Mouse (Mus musculus): ENCODE measurements around the gene Hoxd11. TPM values are rescaled to one million over a fixed set of nuclear protein-coding genes. Genes with fewer than 3 reads are reported as not detected.

Hoxd11 gene
- polyA plus RNA-seq, 1 experiment, result not detected

GRCm38 (mm10) chr2:74696442-74697335, 17.3 kb downstream of the Hoxd11 start:
- peaks cover 5% of the 10 kb centered on the region; the same call in 1 of the 2 replicates for H3K9me3 ChIP-seq (ENCODE audit: control insufficient read depth, low read length)
- 0 out of 2 replicates have a peak, but pooled peaks cover 2% of the 10 kb centered on the region for H3K4me1 ChIP-seq (ENCODE audit: control insufficient read depth)
- H3K4me3 ChIP-seq (replicated peaks), result no peak overlapping the region
- TF ChIP-seq TAL1 (IDR thresholded peaks at IDR 0.05; ENCODE audit: low read length) (no peak), GATA1 (IDR thresholded peaks at IDR 0.05; ENCODE audit: low read length) (no peak)
- no peaks in the 10 kb centered on the region for H3K36me3 ChIP-seq (ENCODE audit: control insufficient read depth)
- peaks cover 100% of the 10 kb centered on the region for H3K27me3 ChIP-seq (ENCODE audit: control insufficient read depth)

GRCm38 (mm10) chr2:74697567-74698121, 18.3 kb downstream of the Hoxd11 start, which contains the start of gene Hoxd9:
Gene Hoxd9, plus strand, starts transcription at chr2:74697727.
- Histone ChIP-seq H3K27me3 (ENCODE audit: control insufficient read depth) (peaks cover 100% of the 10 kb centered on the region), H3K36me3 (ENCODE audit: control insufficient read depth) (no peaks in the 10 kb centered on the region), H3K4me3 (replicated peaks) (no peak within 1 kb of the TSS), H3K4me1 (ENCODE audit: control insufficient read depth) (0 out of 2 replicates have a peak, but pooled peaks cover 2% of the 10 kb centered on the region), H3K9me3 (ENCODE audit: control insufficient read depth, low read length) (peaks cover 5% of the 10 kb centered on the region; the same call in 1 of the 2 replicates)
- TF ChIP-seq GATA1 (IDR thresholded peaks at IDR 0.05; ENCODE audit: low read length) (no peak), TAL1 (IDR thresholded peaks at IDR 0.05; ENCODE audit: low read length) (no peak)

GRCm38 (mm10) chr2:74698201-74699052, 19.1 kb downstream of the Hoxd11 start:
- Histone ChIP-seq H3K27me3 (ENCODE audit: control insufficient read depth) (peaks cover 100% of the 10 kb centered on the region), H3K4me3 (replicated peaks) (no peak overlapping the region)
- no peak for TF ChIP-seq TAL1 (IDR thresholded peaks at IDR 0.05; ENCODE audit: low read length)

GRCm38 (mm10) chr2:74699053-74699430, 19.7 kb downstream of the Hoxd11 start:
- no peak for TF ChIP-seq GATA1 (IDR thresholded peaks at IDR 0.05; ENCODE audit: low read length)
- TF ChIP-seq TAL1 (IDR thresholded peaks at IDR 0.05; ENCODE audit: low read length), result no peak
- Histone ChIP-seq H3K27me3 (ENCODE audit: control insufficient read depth) (peaks cover 100% of the 10 kb centered on the region), H3K36me3 (ENCODE audit: control insufficient read depth) (no peaks in the 10 kb centered on the region), H3K9me3 (ENCODE audit: control insufficient read depth, low read length) (peaks cover 5% of the 10 kb centered on the region; the same call in 1 of the 2 replicates), H3K4me3 (replicated peaks) (no peak overlapping the region), H3K4me1 (ENCODE audit: control insufficient read depth) (0 out of 2 replicates have a peak, but pooled peaks cover 2% of the 10 kb centered on the region)

More at GRCm38 (mm10) chr2:74698201-74699052, 19.1 kb downstream of the Hoxd11 start:
- no peaks in the 10 kb centered on the region for H3K36me3 ChIP-seq (ENCODE audit: control insufficient read depth)
- 0 out of 2 replicates have a peak, but pooled peaks cover 2% of the 10 kb centered on the region for H3K4me1 ChIP-seq (ENCODE audit: control insufficient read depth)
- peaks cover 5% of the 10 kb centered on the region; the same call in 1 of the 2 replicates for H3K9me3 ChIP-seq (ENCODE audit: control insufficient read depth, low read length)

- Histone ChIP-seq H3K9me3 (ENCODE audit: control insufficient read depth, low read length) (peaks cover 5% of the 10 kb centered on the region; the same call in 1 of the 2 replicates), H3K4me3 (replicated peaks) (no peak overlapping the region), H3K36me3 (ENCODE audit: control insufficient read depth) (no peaks in the 10 kb centered on the region), H3K4me1 (ENCODE audit: control insufficient read depth) (0 out of 2 replicates have a peak, but pooled peaks cover 2% of the 10 kb centered on the region), H3K27me3 (ENCODE audit: control insufficient read depth) (peaks cover 100% of the 10 kb centered on the region)
- TF ChIP-seq TAL1 (IDR thresholded peaks at IDR 0.05; ENCODE audit: low read length), result no peak
- no peak for TF ChIP-seq GATA1 (IDR thresholded peaks at IDR 0.05; ENCODE audit: low read length)
Measured at GRCm38 (mm10) chr2:74699664-74700545, 20.5 kb downstream of the Hoxd11 start.

DNA sequence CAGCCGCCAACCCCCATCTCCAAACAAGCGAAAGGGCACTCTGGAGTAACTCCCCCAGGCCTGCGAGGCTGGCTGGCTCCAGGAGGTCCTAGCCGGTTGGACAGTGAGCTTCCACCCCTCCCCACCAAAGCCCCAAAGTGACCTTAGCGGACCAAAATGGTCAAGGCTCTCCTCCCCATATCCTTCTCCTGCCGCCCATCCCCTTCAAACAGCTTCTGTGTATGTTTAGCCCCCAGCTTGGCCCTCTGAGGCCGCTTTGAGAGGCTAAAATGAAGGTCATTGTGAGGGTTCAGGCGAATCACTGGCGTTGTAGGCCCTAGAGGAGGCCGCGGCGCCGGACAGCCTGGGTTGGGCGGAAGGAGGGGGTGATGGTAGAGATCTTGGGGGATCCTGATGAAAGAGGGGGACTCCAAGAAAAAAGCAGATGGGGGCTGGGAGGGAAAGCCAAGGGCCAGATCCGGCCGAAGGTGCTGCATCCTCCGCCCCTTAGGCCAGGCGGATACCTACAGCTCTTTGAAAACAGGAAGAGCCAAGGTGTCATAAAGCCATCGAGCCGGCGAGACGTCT, 21.3 kb downstream of the Hoxd11 start:
- Histone ChIP-seq H3K4me3 (replicated peaks) (no peak overlapping the region), H3K27me3 (ENCODE audit: control insufficient read depth) (peaks cover 100% of the 10 kb centered on the region), H3K9me3 (ENCODE audit: control insufficient read depth, low read length) (peaks cover 5% of the 10 kb centered on the region; the same call in 1 of the 2 replicates), H3K36me3 (ENCODE audit: control insufficient read depth) (no peaks in the 10 kb centered on the region), H3K4me1 (ENCODE audit: control insufficient read depth) (0 out of 2 replicates have a peak, but pooled peaks cover 2% of the 10 kb centered on the region)
- TF ChIP-seq TAL1 (IDR thresholded peaks at IDR 0.05; ENCODE audit: low read length) (no peak), GATA1 (IDR thresholded peaks at IDR 0.05; ENCODE audit: low read length) (no peak)

- peaks cover 5% of the 10 kb centered on the region; the same call in 1 of the 2 replicates for H3K9me3 ChIP-seq (ENCODE audit: control insufficient read depth, low read length)
- 0 out of 2 replicates have a peak, but pooled peaks cover 2% of the 10 kb centered on the region for H3K4me1 ChIP-seq (ENCODE audit: control insufficient read depth)
- no peak for TF ChIP-seq TAL1 (IDR thresholded peaks at IDR 0.05; ENCODE audit: low read length)
- no peak for TF ChIP-seq GATA1 (IDR thresholded peaks at IDR 0.05; ENCODE audit: low read length)
- H3K36me3 ChIP-seq (ENCODE audit: control insufficient read depth), result no peaks in the 10 kb centered on the region
- no peak overlapping the region for H3K4me3 ChIP-seq (replicated peaks)
- peaks cover 100% of the 10 kb centered on the region for H3K27me3 ChIP-seq (ENCODE audit: control insufficient read depth)
Measured at GRCm38 (mm10) chr2:74701949-74702819, 22.8 kb downstream of the Hoxd11 start.
